Mouse (Mus musculus) layer of hippocampus, postnatal 14 days (tissue): ENCODE data around the gene Nrip1. TPM values are rescaled to one million over a fixed set of nuclear protein-coding genes. Genes with fewer than 3 reads are reported as not detected.

Experiments used
- DNase-seq, 2 experiments: peaks; one replicate each; pipeline ENCODE4 v3.0.0; 2021 to 2022; ENCODE audit warnings: low spot score in 2 of 2, mixed read lengths in 1 of 2
- total RNA-seq, 2 experiments: library from RNA; stranded (reverse); gene quantifications; 2 replicates each; pipeline ENCODE4 v1.2.3; 2021

Nrip1 gene
- total RNA-seq, 2 experiments from 2014 or later: 51.6 to 54.7 TPM

DNA sequence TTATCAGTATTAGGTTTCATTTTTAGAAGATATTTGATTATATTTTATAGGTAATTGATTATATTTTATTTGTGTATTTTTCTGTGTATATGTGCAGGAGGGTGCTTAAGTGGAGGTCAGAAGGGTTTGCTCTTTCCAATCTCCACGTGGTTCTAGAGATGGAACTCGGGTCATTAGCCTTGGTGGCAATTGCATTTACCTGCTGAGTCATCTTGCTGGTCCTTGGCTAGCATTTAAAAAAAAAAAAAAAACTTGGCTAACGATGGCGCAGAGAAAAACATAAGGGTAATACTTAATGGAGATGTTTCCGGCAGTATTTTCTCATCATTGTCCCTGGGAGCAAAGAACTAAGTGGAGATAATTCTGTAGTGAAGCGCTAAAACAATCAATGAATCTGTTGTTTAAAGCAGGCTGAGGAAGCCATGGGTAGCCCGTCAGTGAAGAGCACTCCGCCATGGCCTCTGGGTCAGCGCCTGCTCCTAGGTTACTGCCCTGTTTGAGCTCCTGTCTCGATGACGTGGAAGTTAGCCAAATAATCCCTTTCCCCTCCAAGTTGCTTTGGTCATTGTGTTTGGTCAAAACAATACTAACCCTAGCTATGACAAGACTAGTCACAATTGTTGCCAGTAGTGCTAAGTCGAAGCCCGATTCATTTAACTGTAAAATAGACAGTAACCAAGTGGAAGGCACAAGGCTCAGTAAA, 25.8 kb downstream of the Nrip1 start:
- no peak for DNase-seq

- DNase-seq: no peak
Observed at GRCm38 (mm10) chr16:76346371-76346770, 27.3 kb downstream of the Nrip1 start.

GRCm38 (mm10) chr16:76344761-76345368, 28.8 kb downstream of the Nrip1 start:
- no peak for DNase-seq

- DNase-seq: no peak
Observed at GRCm38 (mm10) chr16:76344030-76344429, 29.6 kb downstream of the Nrip1 start.

GRCm38 (mm10) chr16:76341636-76342035, 32.0 kb downstream of the Nrip1 start:
- DNase-seq: no peak

GRCm38 (mm10) chr16:76339256-76339655, 34.4 kb downstream of the Nrip1 start:
- DNase-seq: no peak

- DNase-seq: no peak
Observed at GRCm38 (mm10) chr16:76337351-76337750, 36.3 kb downstream of the Nrip1 start.

- DNase-seq: no peak
Observed at GRCm38 (mm10) chr16:76336932-76337331, 36.7 kb downstream of the Nrip1 start.

DNA sequence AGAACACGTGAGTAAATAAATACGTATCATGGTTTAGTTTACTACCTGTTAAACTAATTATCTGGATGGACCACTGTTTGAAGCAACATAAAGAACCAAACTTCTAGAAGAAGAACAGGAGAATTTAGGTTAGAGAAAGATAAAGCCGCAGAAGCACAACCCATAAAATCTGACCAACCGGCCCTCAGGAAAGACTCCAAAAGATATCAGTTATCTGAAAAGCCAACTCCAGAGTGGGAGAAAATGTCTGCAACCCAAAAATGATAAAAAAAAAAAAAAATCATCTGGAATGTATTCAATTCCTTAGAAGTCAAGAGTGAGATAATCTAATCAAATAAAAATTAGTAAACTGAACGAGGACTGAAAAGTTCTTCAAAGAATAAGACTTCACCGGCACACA, 37.7 kb downstream of the Nrip1 start:
- no peak for DNase-seq

GRCm38 (mm10) chr16:76332127-76332526, 41.5 kb downstream of the Nrip1 start:
- no peak for DNase-seq

DNA sequence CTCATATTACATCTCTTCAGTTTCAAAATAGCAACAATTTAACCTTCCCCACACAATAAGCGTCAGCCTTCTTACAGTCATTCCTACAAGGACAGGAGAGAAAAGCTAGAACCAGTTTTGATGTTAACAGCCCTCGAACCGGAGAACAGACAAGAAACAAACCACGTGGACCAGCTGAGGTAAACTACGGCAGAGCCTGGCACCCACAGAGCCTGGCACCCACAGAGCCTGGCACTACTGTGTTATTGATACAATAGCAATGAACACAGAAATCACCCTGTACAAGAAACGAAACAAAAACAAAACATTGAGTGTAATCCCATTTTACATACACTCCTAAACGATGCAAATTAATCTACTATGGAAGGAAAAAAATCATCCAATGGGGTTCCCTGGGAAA, 42.4 kb downstream of the Nrip1 start:
- no peak for DNase-seq

GRCm38 (mm10) chr16:76325315-76325710, 48.3 kb downstream of the Nrip1 start:
- no peak for DNase-seq

DNA sequence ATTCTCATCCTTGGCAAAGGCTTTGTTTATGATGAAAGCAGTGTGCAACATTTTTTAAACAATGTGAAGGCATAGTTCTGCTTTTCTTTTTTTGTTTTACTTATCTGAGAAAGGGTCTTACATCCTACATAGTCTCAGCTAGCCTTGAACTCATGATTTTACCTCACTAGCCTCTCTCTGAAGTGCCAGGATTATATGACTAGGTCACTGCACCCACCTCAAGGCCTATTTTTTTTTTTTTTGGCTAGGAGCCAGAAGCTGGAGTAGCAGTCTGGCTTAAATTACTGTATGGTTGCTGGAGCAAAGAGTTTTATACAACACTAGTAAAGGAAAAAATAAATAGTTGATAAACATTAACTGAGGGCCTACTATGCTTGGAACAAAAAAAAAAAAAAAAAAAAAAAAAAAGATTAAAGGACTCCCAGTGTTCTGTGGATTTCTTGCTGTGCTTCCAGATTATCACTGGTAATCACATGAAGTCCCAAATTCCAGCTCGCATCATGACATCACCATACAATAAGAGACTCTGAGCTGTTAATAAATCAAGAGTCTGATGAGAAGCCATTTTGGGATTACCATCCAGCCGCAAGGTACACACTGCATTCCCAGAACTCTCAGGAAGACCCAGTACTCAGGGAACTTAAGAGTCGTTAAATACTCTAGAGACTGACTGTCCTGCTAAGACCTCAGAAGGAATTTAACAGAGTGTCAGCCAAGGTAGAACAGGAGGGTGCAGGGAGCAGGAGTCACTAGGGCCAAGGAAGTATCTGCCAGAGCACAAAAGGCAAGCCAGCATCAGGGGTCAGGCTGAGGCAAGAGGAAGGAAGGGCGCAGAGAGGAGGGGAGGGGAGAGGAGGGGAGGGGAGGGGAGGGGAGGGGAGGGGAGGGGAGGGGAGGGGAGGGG, 49.0 kb downstream of the Nrip1 start:
- no peak for DNase-seq

GRCm38 (mm10) chr16:76323594-76324307, 49.9 kb downstream of the Nrip1 start:
- no peak for DNase-seq

GRCm38 (mm10) chr16:76323141-76323540, 50.5 kb downstream of the Nrip1 start:
- DNase-seq: no peak

DNA sequence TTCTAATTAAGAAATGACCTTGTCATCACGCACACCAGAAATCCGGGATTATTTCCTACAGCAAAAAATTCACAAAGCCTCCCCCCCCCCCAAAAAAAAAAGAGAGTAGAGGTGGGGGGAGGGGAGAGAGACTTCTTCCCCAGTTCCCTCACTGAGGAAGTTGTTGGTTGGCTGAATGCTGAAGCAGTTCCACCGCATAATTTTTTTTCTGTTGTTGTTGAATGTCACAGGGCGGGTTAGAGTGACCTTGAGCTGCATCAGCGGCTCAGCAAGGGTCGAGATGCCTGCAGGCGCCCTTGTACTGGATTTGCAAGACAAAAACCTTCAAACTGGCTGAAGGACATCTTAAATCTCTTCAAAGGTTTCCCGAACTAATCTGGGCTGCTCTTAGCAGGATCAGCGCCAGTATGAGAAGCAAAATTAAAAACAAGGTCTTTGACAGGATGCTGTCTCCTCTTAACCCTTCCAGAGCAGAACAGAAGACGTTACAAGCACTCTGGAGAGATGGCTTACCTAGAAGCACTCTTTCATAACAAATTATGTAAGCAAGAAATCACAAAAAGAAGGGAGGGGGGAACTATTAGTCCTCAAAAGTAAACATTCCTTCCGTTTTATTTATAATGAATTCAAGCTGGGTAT, 52.0 kb downstream of the Nrip1 start:
- peak in 1 of 2 experiments; percentile 16 for DNase-seq

- DNase-seq: no peak
Observed at GRCm38 (mm10) chr16:76320118-76320473, 53.5 kb downstream of the Nrip1 start.

- DNase-seq: peak in 1 of 2 experiments; percentile 12
Observed at GRCm38 (mm10) chr16:76319364-76320117, 54.1 kb downstream of the Nrip1 start.

DNA sequence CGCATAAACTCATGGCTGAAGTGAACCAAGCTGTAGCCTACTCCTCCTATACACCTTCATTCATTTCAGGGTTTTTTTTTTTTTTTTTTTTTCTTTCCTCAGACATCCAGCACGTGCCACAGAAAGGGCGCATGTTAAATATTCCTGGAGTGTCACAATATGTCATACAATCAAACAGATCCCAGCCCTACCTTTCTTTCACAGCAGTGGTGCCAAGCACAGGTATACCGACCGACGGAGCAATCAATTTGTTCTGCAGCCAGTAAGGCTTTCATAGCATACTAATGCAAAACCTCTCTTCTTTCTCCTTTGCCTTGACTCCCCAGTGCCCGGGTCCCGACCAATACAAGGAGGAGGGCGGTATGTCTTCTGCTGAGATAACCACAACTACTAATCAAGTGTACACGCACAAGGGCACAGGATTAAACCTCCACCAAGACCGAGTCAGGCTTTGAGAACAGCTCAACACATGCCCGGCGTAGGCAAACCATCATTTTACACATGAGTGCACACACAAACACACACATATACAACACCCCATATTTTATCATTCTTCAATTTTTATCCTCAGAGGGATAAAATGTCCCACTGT, 55.2 kb downstream of the Nrip1 start:
- DNase-seq: no peak
